Mouse (Mus musculus): ENCODE measurements around the gene Gimap8.

Gimap8 gene

DNA sequence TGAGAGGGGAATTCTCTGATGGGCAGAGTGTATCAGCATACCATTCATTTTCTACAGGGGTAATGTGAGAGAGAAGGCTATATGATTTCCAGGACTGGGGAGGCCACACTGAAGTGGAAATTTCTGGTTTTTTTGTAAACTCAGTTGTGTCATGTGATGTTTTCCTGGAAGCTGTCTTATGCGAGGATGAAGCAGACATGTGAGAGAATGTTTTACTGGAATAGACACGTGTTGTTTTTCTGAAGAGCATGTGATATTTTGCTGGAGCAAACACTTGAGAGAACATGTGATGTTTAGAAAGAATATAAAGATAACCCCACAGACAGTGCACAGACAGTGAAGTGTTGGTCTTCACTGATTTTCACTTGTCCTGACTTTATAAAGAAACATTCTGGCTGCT is 8.5 kb upstream of the Gimap8 start:
- no peak for DNase-seq (ENCODE audit: low spot score)

DNA sequence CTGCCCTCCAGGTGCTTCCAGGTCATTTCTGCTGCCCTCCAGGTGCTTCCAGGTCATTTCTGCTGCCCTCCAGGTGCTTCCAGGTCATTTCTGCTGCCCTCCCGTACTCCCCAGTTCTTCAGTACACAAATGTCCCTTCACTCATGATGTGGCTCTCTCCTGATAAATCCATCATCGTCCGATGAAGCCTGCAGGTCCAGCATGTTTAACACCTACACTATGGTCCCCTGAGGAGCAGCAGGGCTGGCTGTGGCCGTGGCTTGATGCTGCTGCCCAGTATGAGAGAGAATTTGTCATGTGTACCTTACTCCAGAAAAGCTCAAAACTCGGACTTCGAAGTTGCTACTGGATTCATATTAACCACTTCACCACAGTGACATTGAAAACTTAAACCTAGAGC is 5.6 kb upstream of the Gimap8 start:
- no peak for DNase-seq (ENCODE audit: low spot score)

DNA sequence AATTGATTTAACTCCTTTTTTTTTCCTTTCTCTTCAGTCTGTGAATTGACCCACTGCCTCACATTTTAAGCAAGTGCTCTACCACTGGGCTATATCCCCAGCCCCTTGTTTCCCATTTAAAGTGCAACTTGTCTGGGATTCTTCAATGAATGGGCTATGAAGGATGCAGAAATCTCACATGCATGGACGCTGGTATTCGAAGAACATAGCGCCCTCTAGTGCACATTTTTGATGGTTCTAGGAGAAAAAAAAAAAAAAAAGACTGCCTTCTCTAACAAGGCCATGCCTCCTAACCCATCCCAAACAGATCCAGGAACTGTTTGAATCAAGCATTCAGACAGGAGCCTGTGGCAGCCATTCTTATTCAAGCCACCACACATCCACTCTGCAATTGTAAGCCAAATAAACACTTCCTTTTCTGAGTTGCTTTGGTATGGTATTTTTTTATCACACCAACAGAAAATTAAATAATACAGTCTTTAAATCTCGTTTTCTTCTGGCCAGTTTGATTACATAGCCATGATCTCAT is 4.2 kb upstream of the Gimap8 start:
- DNase-seq (ENCODE audit: low spot score), result no peak

DNA sequence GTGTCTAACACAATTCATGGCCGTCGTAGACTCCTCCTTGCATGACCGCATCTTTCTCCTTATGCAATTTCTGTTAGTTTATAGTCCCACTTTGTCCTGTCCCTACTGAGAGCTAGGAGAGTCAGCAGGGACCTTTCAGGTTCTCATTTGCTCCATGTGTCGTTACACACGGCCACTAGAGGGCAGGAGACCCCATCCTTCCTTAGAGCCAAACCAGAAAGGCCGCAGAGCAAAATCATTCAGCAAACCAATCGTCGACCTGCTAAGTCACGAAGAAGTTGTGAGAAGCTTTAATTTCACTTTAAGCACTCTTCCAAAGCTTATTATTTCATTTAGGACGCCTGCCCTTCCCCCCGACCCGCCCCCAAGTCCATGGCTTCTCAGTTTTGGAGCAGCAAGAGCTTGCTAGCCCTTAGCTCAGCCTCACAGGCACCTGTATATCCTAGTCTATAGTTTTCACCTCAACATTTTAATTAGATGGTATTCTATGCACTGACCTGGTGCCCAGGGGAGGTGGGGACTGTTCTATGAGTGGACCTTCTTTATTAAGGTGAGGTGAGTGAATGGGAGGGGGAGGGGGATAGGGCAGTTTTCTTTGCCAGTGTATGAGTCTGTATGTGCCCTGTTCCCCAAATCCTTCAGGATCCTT is 1.2 kb upstream of the Gimap8 start:
- no peak for DNase-seq (ENCODE audit: low spot score)

DNA sequence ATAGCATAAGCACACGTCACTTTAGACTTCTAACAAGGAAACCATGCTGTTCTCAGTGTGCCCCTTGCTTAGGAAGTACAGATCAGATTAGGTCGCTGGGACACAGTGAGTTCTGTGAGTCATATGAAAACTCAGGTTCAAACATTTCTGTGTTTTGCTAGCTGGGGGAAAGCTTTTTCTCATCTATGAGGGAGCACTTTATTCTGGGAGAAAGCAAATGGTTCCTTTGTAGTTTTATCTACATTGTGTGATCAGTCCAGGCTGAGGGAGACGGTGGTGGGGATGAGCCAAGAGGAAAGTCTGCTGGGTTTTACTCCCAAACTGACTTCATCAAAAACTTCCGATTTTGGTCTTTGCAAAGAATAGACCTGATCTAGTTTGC is 734 bp upstream of the Gimap8 start:
- no peak for DNase-seq (ENCODE audit: low spot score)

DNA sequence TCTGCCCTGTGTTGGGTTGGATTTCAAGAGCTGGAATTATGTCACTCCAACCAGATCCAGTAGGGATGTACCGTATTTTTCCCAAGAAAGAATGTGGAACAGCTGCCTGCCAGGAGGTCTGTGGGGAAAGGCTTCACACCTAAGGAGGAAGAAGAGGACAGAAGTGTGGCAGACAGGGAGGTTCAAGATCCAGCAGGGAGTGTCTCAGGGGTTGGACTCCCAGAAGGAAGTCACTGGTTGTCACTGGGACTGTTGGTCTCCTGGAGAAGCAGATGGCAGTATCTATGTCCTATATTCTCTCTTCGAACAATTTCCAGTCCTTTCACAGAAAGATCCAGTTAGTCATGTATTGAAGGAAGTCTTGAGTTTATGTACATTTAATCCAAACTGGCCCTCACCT is 577 bp downstream of the Gimap8 start:
- DNase-seq (ENCODE audit: low spot score), result no peak

DNA sequence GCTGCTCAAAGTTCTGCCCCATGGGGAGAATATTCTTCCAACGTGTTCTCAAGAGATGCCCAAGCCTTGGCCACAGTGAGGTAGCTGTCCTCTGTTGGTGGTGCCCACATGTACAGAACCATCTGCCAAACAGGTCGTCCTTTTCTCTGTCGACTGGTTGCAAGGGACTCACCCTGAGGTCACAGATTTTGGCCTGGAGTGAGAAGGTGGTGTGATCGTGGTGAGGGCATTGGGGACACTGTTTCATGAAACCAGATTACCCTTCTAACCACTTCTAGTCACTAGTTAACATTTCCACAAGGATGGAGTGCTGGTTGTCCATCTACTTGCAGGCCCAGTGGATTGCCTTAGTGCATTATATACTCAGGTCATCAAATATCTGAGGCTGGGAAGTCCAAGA is 1.7 kb downstream of the Gimap8 start:
- DNase-seq (ENCODE audit: low spot score), result no peak

DNA sequence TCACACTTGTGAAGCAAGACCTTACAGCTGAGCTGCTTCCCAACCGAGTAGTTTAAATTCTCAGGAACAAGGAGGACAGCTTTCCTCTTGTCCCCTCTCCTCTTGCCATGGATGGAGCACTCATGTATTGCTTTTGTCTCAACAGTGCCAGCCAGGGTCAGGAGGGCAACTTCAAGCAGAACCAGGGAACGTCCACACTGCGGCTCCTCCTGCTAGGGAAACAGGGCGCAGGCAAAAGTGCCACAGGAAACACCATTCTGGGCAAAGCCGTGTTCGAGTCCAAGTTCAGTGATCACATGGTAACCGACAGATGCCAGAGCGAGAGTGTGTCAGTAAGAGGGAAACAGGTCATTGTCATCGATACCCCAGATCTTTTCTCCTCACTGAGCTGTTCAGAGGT is 3.0 kb downstream of the Gimap8 start:
- no peak for DNase-seq (ENCODE audit: low spot score)

DNA sequence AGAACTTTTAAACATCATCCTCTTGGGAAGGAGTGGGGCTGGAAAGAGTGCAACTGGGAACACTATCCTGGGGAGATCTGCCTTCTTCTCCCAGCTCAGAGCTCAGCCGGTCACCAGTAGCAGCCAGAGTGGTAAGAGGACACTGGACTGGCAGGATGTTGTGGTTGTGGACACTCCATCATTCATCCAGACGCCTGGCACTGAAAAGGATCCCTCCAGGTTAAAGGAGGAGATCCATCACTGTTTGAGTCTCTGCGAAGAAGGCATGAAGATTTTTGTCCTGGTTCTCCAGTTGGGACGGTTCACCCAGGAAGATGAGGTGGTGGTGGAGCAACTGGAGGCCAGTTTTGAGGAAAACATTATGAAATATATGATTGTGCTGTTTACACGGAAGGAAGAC is 11.7 kb downstream of the Gimap8 start:
- DNase-seq (ENCODE audit: low spot score), result no peak

DNA sequence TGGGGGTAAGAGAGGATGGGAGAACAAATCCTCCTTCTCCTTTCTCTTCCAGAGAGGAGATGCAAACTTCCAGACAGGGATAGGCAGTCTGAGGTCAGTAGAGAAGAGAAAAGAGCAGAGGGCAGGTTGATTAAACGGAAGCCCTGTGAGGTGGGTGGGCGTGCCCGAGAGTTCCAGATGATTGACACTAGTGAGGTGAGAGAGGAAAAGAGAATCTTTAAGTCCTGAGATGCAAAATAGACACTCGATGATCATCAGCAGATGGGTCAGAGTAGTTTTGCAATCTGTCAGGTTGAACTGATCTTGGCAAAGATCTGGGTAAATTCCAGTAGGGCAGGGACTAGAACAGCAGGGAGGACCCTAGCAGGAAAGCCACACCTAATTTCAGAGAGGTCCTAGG is 17.7 kb downstream of the Gimap8 start:
- no peak for DNase-seq (ENCODE audit: low spot score)

DNA sequence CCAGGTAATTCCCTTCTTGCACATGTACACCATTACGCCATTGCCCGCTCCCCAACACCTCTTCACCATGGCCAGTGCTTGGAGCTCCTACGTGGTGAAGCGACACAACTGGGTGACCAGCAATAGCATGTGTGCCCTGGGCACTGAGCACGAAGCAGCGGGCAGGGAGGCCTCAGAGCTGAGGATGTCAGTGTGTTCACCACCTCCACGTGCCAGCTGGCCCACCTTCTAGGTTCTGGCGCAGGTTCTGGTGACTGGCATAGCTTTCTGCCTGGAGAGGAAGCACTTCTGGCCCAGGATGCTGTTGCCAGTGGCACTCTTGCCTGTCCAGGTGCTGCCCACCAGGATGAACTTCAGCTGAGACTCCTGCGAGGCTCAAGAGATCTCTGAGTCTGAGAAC is 18.4 kb downstream of the Gimap8 start:
- DNase-seq (ENCODE audit: low spot score), result no peak

DNA sequence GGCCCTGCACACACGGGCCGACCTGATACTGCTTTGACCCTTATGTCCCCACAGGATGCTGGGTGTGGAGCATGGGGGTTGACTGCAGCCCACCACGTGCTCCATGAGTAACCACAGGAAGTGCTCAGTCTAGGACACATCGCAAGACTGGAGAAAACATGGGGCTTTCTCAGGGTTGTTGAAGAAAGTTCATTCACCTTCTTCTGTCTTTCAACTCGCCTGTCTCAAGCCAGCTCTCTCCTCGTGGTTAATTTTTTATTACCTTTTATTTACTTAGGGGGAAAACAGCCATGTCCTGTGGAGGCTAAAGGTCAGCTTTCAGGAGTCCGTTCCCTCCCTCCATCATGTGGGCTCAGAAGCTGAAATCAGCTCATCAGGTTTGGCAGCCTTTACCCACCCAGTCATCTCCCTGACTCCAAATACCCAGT is 19.1 kb downstream of the Gimap8 start:
- no peak for DNase-seq (ENCODE audit: low spot score)

DNA sequence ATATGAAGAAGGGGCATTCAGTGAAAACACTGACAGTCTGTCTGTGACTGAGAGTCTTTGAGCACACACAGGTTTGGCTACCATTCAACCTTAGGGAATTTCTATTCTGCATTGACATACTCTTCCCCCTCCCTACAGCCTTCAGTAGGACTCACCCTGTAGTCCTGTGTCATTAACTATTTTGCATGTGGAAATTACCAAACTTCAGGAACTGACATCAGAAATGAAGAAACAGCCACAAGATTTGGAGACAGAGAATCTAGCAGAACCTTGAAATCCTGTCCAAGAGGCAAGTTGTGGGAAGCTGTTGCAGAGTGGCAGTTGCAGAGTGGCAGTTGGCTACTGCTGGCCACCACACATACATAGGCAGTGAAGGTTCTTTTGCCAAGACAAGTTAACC is 21.0 kb downstream of the Gimap8 start:
- no peak for DNase-seq (ENCODE audit: low spot score)

DNA sequence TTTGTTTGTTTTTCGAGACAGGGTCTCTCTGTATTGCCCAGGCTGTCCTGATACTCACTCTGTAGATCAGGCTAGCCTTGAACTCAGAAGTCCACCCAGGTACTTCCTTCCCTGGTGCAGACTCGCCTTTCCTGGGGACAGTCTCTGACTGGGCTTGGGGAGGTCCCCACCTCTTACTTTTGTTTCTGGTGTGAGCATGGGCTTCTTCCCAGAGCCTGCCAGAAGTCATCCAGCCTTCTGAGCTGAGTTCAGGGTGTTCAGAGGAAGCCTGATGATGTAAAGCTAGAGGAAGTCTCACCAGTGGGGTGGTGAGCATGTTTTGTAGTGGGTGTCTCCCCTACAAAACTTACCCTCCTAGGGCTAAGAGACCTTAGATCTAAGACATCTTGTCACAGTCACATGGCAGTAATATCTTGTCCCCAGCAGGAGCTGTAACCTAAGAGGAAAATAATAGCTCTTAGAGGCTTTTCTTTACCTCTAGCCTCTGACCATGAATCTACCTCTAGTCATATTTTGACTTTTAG is 22.5 kb downstream of the Gimap8 start:
- DNase-seq (ENCODE audit: low spot score), result no peak

DNA sequence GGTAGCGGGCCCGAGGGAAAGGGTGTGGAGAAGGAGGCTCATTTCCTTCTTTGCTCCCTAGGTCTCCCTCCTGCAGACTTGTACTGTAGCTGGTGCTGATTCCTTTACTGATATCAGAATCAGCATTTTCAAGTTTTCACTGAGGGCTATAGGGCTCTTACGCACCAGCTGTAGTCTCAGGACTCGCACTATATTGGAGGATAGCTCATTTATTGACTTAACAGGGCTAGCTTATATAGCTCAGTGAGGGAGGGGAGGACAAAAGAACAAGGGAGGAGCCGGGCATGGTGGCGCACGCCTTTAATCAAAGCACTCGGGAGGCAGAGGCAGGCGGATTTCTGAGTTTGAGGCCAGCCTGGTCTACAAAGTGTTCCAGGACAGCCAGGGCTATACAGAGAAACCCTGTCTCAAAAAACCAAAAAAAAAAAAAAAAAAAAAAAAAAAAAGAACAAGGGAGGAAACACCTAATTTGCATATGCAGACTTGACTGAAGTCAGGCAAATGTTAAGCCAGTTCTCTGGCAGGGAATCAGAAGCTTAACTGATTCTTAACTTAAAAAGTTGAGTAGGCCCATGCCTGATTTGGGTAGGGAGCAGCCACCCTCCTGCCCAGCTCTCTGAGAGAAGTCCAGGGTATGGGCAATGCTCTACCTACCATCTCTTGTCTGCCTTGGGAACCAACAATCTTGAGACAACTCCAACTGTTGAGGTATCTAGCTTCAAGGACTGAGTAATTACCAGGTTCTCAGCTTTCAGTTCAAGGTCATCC is 27.4 kb downstream of the Gimap8 start:
- no peak for DNase-seq (ENCODE audit: low spot score)

DNA sequence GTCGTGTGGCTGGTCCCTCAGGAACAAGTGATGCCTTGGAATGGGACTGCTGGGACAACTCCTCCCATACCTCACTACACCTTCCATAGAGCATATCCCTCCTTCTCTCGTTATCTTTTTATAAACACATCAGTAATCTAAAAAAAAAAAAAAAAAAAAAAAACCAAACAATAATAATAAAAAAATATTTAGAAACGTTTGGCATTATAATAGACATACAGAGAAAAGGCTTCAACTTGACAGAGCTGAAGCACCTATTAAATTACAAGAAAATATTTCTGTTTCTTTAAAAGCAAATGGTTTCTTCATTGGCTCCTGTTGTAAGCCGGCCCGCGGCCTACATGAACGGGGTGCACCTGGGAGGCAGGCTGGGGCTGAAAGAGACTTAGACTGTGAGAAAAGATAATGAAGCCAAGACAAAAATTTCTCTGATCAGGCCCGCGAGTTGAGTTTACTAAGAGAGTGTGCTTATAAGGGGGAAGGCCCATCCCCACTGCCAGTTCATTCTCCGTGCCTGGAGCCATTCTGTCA is 28.4 kb downstream of the Gimap8 start:
- no peak for DNase-seq (ENCODE audit: low spot score)

DNA sequence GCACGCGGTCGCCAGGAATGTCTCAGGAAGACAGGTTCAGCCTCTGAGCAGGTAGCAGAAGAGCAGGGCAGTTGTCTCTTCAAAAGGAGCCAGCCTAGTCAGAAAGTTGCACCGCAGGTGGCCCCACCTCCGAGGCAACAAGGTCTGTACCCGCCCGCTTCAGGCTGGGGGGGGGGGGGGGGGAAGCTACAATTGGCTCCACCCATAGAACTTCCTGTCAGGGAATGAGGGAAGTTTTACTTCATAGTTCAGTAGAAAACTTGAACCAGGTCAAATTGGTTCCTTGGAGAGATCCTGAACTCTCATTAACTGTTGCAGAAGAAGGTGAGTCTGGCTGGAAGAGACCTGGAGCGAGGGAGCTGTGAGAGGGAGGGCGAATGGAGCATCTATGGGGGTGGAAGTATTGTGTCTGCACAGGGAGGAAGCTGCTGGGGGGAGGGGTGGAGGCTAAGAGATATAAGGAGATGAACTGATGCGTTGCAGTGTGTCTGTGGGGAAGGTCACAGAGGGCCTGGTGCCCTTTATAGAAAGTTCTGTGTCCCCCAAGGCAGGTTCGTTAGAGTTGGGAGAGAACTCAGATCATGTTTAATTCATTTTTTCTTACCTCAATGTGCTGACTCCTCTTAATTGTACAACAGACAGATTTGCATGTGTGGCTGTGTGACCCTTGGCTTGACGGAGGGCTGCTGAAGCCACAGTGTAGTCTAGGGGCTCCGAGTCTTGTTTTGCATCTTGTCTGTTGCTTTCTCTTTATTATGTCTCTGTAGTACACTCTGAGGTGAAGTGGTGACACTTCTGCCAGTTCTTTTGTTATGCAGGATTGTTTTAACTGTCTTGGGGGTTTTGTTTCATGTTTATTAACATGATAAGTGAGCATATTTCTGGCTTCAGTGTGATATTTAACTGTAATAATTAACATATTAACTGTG is 29.2 kb downstream of the Gimap8 start, which contains the start of gene Gimap9:
TSS of gene Gimap9 (plus strand) at position 199 of the 929 bp plus-strand sequence.
- DNase-seq (ENCODE audit: low spot score), result no peak

DNA sequence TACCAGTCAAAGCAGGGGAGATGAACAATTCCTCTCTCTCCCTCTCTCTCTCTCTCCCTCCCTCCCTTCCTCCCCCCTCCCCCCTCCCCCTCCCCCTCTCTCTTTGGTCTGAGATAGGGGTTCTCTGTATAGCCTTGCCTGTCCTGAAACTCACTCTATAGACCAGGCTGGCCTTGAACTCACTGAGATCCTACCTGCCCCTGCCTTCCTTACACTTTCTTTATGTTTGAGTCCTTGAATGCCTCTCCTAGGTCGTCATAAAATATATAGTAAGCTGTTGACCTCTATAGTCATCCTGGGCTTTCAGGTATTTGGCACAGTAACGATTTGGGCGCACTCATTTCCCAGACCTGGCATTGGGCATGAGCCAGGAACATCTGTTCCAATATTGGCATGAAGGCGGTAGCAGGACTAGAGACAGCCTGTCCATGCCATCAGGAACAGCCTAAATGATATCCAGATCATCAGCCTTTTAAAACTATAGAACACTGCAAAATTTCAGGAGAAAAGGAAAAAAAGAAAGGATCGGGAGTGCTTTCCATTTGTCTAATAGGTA is 29.9 kb downstream of the Gimap8 start:
- DNase-seq (ENCODE audit: low spot score), result no peak

DNA sequence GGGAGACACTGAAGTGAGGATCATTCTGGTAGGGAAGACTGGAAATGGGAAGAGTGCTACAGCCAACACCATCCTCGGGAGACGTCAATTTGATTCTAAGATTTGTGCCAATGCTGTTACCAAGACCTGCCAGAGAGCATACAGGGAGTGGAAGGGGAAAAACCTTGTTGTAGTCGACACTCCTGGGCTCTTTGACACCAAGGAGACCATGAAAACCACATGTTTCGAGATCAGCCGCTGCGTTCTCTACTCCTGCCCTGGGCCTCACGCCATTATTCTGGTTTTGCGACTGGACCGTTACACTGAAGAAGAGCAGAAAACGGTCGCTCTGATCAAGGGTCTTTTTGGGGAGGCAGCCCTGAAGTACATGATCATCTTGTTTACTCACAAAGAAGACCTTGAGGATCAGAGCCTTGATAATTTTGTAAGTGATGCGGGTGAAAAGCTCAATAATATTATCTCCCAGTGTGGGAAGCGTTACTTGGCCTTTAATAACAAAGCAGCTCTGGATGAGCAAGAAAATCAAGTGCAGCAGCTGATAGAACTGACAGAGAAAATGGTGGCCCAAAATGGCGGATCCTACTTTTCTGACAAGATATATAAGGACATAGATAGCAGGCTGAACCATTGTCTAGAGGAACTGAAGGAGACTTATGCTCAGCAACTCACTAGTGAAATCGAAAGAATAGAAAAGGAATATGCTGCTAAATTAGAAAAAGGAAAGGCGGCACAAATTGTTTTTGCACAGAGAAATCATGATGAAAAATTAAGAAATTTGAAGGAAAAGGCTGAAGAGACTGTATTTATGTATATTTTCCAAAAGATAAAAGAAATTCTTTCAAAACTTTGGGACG is 30.7 kb downstream of the Gimap8 start:
- DNase-seq (ENCODE audit: low spot score), result no peak

DNA sequence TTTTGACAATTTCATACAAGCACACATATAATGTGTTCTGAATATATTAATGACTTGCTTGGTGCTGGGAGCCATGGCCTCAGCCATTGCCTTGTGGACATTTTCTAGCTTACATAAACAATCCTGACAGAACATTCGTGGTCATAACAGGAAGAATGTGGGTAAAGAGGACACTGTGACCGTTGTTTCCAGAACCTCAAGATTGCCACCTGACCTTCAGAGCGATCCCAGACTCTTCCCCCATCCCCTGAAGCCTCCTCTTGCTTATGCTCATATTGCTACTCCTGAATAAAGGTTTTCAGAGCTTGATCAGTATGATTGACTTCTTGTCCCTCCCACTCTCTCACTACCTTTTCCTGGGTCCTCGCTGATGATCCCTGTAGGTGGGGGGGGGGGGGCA is 31.4 kb downstream of the Gimap8 start:
- no peak for DNase-seq (ENCODE audit: low spot score)

DNA sequence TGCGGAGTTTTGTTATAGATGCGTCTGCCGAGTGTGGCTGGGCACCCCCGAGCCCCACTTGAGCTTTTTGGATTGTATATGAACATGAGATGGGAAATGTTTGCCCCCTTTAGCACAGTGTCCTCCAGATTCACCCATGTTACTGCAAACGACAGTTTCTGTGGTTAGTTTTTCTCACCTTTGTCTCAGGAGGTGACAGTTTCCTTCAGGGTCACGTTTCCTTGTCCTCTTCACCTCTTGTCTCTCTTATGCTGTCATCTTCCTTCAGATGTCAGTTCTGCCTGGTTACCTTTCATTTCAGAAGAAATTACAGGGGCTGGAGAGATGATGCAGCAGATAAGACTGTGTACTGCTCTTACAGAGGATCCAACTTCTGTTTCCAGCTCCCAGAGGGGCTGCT is 32.7 kb downstream of the Gimap8 start:
- no peak for DNase-seq (ENCODE audit: low spot score)

Data from ovary, postnatal 10 days (tissue).